Mouse (Mus musculus) telencephalon, adult 2 months (tissue): ENCODE results near the gene Eif1ax.
"Not testable (repeated sequence)": the region's sequence is repeated elsewhere in the genome, so short reads cannot be mapped to it uniquely, and the experiment has no call there.

Experiments used
- DNase-seq: peaks from one replicate; pipeline ENCODE4 v3.0.0-alpha.2; 2011; ENCODE audit warnings: low read depth, low spot score

Gene Eif1ax

GRCm38 (mm10) chrX:159371831-159372752, at the start of gene Eif1ax:
Gene Eif1ax, plus strand, starts transcription at chrX:159372178.
- peak; percentile 44 for DNase-seq

GRCm38 (mm10) chrX:159364506-159364905, 7.5 kb upstream of the Eif1ax start:
- no peak for DNase-seq

GRCm38 (mm10) chrX:159372753-159373144, 771 bp downstream of the Eif1ax start:
- DNase-seq, result no peak

- DNase-seq, result no peak
Measured at GRCm38 (mm10) chrX:159387105-159387504, 15.1 kb downstream of the Eif1ax start.

- DNase-seq, result no peak
Measured at GRCm38 (mm10) chrX:159388953-159389352, 17.0 kb downstream of the Eif1ax start.

- no peak for DNase-seq
Measured at GRCm38 (mm10) chrX:159390347-159390962, 18.5 kb downstream of the Eif1ax start.

GRCm38 (mm10) chrX:159391239-159391638, 19.3 kb downstream of the Eif1ax start:
- no peak for DNase-seq

GRCm38 (mm10) chrX:159409253-159409652, 37.3 kb downstream of the Eif1ax start:
- no peak for DNase-seq

- peak; percentile 35 for DNase-seq
Measured at GRCm38 (mm10) chrX:159414130-159414828, 42.3 kb downstream of the Eif1ax start, which contains the start of gene Map7d2. Gene Map7d2, plus strand, starts transcription at chrX:159414572.

- no peak for DNase-seq
Measured at GRCm38 (mm10) chrX:159414829-159415673, 43.1 kb downstream of the Eif1ax start.

- DNase-seq, result not testable (repeated sequence)
Measured at GRCm38 (mm10) chrX:159430507-159430906, 58.5 kb downstream of the Eif1ax start.
